Mouse (Mus musculus) lung, embryonic 14.5 days (tissue): ENCODE measurements at regions not wholly inside any gene's neighbourhood (a gene's known extent, or its start where the extent isn't known, plus 50 kb on each side); places are given as distances from the start of the nearest gene placed in this dataset.

Experiments used
- ATAC-seq: fragments of 200-750 bp; cut with Nextera tagmentation; 2 replicates; pipeline ENCODE4 v1.8.0; 2017; ENCODE audit warnings: mild to moderate bottlenecking, moderate TSS enrichment, moderate library complexity; ENCODE audit not compliant: insufficient read depth
- DNase-seq: peaks from one replicate; pipeline ENCODE4 v3.0.0-alpha.2; 2015
- H3K27ac ChIP-seq: fragments of 300-500 bp; sonication (generic); 2 replicates; pipeline ENCODE4 v1.5.1; 2014; ENCODE audit warnings: low read depth, mild to moderate bottlenecking, moderate library complexity
- H3K27me3 ChIP-seq: fragments of 300-500 bp; sonication (generic); 2 replicates; pipeline ENCODE4 v1.6.1; 2014; ENCODE audit warnings: low read length, control low read depth; ENCODE audit not compliant: insufficient read depth
- H3K36me3 ChIP-seq: fragments of 300-500 bp; sonication (generic); 2 replicates; pipeline ENCODE4 v1.6.1; 2014; ENCODE audit warnings: control low read depth; ENCODE audit not compliant: insufficient read depth
- H3K4me1 ChIP-seq: fragments of 300-500 bp; sonication (generic); 2 replicates; pipeline ENCODE4 v1.6.1; 2014; ENCODE audit warnings: antibody characterized with exemption, control low read depth; ENCODE audit not compliant: insufficient read depth
- H3K4me2 ChIP-seq: fragments of 300-500 bp; sonication (generic); 2 replicates; pipeline ENCODE4 v1.6.1; 2014; ENCODE audit warnings: mild to moderate bottlenecking
- H3K4me3 ChIP-seq: fragments of 300-500 bp; sonication (generic); 2 replicates; pipeline ENCODE4 v1.5.1; 2014; ENCODE audit warnings: low read depth, low read length
- H3K9ac ChIP-seq: fragments of 300-500 bp; sonication (generic); 2 replicates; pipeline ENCODE4 v1.6.1; 2014
- H3K9me3 ChIP-seq: fragments of 300-500 bp; sonication (generic); 2 replicates; pipeline ENCODE4 v1.6.1; 2016; ENCODE audit warnings: low read depth, low read length, control low read depth
- CTCF ChIP-seq: IDR thresholded peaks from 2 replicates; pipeline ENCODE4 v1.5.1; 2016; ENCODE audit warnings: antibody characterized with exemption, low read depth
- WGBS: fragments of 180-500 bp; shearing (Covaris S2); extraction: QIAGEN DNeasy Blood & Tissue Kit; methylation state at CpG from one replicate; pipeline ENCODE4 v1.1.7; 2014; 5-methylcytosine and 5-hydroxymethylcytosine counted together

- WGBS: 26% methylated on average over 6 of the region's 6 CpGs
- H3K27ac ChIP-seq: no peak overlapping the region
- DNase-seq: peak; percentile 91
Measured at GRCm38 (mm10) chr8:44709171-44709940, 225.9 kb upstream of the Fat1 start.

GRCm38 (mm10) chr8:44734577-44734976 lies 200.7 kb upstream of the Fat1 start:
- no peak overlapping the region for H3K9ac ChIP-seq
- H3K36me3 ChIP-seq: no peaks in the 10 kb centered on the region
- no peak overlapping the region for H3K4me2 ChIP-seq
- no peak for TF ChIP-seq CTCF
- no peaks in the 10 kb centered on the region for H3K9me3 ChIP-seq
- H3K27ac ChIP-seq: no peak overlapping the region
- no peak for DNase-seq
- H3K27me3 ChIP-seq: no peaks in the 10 kb centered on the region
- ATAC-seq: no peak
- no peaks in the 10 kb centered on the region for H3K4me1 ChIP-seq
- no peak overlapping the region for H3K4me3 ChIP-seq
- WGBS: 71% methylated on average over 10 of the region's 10 CpGs

More at GRCm38 (mm10) chr8:44709171-44709940, 225.9 kb upstream of the Fat1 start:
- Histone ChIP-seq H3K4me1 (0 out of 2 replicates have a peak, but pooled peaks cover 3% of the 10 kb centered on the region), H3K4me2 (no peak overlapping the region), H3K36me3 (no peaks in the 10 kb centered on the region), H3K9ac (no peak overlapping the region), H3K9me3 (no peaks in the 10 kb centered on the region), H3K4me3 (no peak overlapping the region), H3K27me3 (no peaks in the 10 kb centered on the region)
- ATAC-seq: peak; percentile 94
- no peak for TF ChIP-seq CTCF

DNA sequence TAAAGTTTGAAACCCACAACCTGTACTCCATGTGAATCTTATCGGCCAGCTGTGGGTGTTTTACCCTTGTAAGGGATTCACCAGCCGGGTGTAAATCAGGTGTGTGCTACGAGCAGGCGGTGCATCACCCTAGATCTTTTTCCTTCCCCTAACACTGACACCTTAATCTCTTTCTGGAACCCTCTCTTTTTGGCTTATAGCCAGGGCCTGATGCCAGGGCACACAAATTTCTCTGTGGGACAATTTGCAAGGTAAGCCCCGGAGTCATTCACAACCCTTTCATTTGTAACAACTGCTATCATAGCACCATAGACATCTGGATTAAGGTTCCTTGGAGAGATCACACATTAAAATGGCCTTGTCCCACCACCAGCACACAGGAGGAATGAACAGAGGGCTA lies 199.4 kb upstream of the Fat1 start:
- Histone ChIP-seq H3K27ac (no peak overlapping the region), H3K36me3 (no peaks in the 10 kb centered on the region), H3K27me3 (no peaks in the 10 kb centered on the region), H3K4me3 (no peak overlapping the region), H3K9ac (no peak overlapping the region), H3K9me3 (no peaks in the 10 kb centered on the region), H3K4me2 (no peak overlapping the region), H3K4me1 (no peaks in the 10 kb centered on the region)
- no peak for TF ChIP-seq CTCF
- no peak for DNase-seq
- ATAC-seq: no peak
- 79% methylated on average over 5 of the region's 5 CpGs for WGBS

- no peaks in the 10 kb centered on the region for H3K4me1 ChIP-seq
- no peak for ATAC-seq
- no peaks in the 10 kb centered on the region for H3K27me3 ChIP-seq
- no peak for DNase-seq
- H3K36me3 ChIP-seq: no peaks in the 10 kb centered on the region
- 67% methylated on average over 2 of the region's 2 CpGs for WGBS
- H3K9ac ChIP-seq: no peak overlapping the region
- H3K27ac ChIP-seq: no peak overlapping the region
- H3K4me2 ChIP-seq: no peak overlapping the region
- H3K9me3 ChIP-seq: no peaks in the 10 kb centered on the region
- TF ChIP-seq CTCF: no peak
- H3K4me3 ChIP-seq: no peak overlapping the region
Measured at GRCm38 (mm10) chr8:44743353-44743752, 191.9 kb upstream of the Fat1 start.

DNA sequence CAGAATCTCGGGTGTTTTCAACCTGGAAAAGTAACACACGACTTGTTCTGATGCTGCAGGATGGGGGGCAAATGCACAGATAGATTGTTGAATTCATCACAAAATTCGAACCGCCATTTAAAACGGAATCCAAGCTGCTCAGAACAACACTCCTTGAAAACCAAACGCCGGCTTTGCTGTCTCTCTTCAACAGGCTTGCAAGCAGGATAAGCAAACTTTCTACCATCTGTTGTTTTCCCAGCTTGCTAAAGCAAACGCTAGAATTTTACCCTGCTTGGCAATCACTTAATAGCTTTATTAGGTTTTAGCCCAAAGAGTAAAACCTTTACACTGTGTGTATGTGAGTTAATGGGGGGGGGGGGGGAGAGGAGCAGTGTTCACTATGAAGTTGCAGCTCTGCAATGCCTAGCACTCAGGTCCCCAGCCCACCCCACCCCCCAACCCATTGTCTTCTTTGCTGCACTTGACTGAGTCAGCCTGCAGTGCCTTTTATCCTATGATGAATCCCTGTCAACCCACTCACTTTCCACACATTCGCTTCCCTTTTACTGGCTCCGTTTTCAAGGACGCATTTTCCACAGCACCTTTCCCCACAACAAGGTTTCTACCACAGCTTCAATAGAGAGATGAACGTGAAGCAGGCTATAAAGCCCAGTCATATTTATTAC lies 190.1 kb upstream of the Fat1 start:
- WGBS: 75% methylated on average over 12 of the region's 12 CpGs
- TF ChIP-seq CTCF: no peak
- no peak overlapping the region for H3K4me3 ChIP-seq
- no peaks in the 10 kb centered on the region for H3K4me1 ChIP-seq
- ATAC-seq (no peak), DNase-seq (no peak)
- H3K9me3 ChIP-seq: no peaks in the 10 kb centered on the region
- no peak overlapping the region for H3K4me2 ChIP-seq
- no peaks in the 10 kb centered on the region for H3K36me3 ChIP-seq
- H3K27ac ChIP-seq: no peak overlapping the region
- H3K27me3 ChIP-seq: no peaks in the 10 kb centered on the region
- H3K9ac ChIP-seq: no peak overlapping the region

DNA sequence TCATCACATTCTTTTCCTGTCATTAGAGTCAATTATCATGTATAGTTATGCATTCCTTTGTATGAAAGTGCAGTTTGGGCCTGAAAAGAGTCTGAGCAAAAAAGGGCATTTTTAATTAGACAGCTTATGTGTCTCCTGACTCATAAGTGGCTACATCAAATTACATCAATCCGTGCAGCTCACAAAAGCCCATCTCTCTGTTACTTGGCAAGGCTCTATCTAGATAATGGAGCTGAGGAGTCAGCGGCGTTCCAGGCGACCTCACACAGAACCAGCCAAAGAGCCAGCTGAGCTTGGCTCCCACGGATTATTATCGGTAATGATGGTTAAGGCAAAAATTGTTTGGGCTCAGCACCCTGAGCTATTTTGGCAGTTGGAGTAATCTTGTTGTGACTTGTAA lies 176.5 kb upstream of the Fat1 start:
- Histone ChIP-seq H3K27me3 (no peaks in the 10 kb centered on the region), H3K4me2 (no peak overlapping the region), H3K4me3 (no peak overlapping the region), H3K4me1 (no peaks in the 10 kb centered on the region), H3K9ac (no peak overlapping the region), H3K27ac (no peak overlapping the region), H3K9me3 (no peaks in the 10 kb centered on the region), H3K36me3 (no peaks in the 10 kb centered on the region)
- no peak for ATAC-seq
- no peak for DNase-seq
- no peak for TF ChIP-seq CTCF
- 53% methylated on average over 6 of the region's 6 CpGs for WGBS

DNA sequence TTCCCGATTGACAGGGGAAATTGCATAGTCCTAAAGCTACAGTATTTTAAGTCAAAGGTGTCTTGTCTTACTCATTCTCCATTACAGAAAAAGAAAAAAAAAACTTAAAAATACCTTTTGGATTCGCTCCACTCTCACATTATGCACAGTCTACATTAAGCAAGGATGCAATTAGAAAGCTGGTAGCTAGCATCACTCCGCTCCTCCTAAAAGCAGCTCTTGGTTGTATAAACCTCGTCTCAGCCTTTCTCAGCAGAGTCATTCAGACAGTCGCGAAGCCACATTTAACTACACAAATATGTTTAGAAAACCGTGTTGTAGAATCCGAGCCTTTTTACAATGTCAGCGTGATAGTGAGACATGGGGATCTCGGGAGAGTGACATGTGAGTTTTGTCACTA lies 172.5 kb upstream of the Fat1 start:
- no peaks in the 10 kb centered on the region for H3K4me1 ChIP-seq
- no peak for TF ChIP-seq CTCF
- DNase-seq: no peak

More for the DNA sequence above, 172.5 kb upstream of the Fat1 start:
- H3K9ac ChIP-seq: no peak overlapping the region
- no peak overlapping the region for H3K4me3 ChIP-seq
- WGBS: 79% methylated on average over 10 of the region's 10 CpGs
- ATAC-seq: no peak
- no peaks in the 10 kb centered on the region for H3K36me3 ChIP-seq
- H3K4me2 ChIP-seq: no peak overlapping the region
- no peak overlapping the region for H3K27ac ChIP-seq
- H3K27me3 ChIP-seq: no peaks in the 10 kb centered on the region
- H3K9me3 ChIP-seq: no peaks in the 10 kb centered on the region
